Mouse (Mus musculus) brain, embryonic 18.5 days (tissue): Measurements from ENCODE around the gene Nek1.
"Not testable (repeated sequence)": the region's sequence is repeated elsewhere in the genome, so short reads cannot be mapped to it uniquely, and the experiment has no call there.

Experiments used
- DNase-seq: peaks from one replicate; pipeline ENCODE4 v3.0.0-alpha.2; 2012; ENCODE audit warnings: low read depth, low spot score

Nek1 gene

DNA sequence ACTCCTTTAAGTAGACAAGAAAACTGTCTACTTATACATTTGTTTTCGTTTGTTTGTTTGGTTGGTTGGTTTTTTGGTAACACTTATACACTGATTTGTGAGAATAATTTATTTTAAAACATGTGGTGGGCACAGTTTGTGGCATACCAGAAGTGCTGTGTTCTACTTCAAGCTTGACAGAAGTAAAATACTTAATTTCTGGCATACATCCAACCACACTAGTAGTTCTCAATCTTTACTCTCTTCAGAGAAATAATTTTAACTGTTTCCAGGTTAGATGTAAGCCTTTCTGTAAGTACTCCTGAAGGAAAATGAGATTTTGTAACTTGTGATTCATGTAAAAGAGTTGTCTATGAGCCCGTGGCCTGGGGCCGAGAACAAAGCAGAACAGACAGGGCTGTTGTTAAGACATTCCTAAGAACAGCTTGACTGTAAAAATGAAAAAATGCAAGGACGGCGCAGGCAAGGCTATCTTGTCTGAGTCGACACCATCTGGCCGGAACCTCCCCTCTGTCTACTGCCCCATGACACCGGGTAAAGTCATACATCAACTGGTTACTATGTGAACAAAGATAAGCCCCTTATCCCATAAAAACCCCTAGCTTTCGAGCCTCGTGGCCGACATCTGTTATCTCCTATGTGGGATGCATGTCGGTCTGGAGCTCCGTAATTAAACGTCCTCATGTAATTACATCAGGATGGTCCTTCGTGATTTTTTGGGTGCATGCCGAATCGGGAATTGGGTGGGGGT is 8.6 kb upstream of the Nek1 start:
- DNase-seq = not testable (repeated sequence)

GRCm38 (mm10) chr8:60992561-60992909 is 460 bp upstream of the Nek1 start:
- DNase-seq = no peak

- DNase-seq = no peak
Observed at GRCm38 (mm10) chr8:60993639-60993986, 618 bp downstream of the Nek1 start.

GRCm38 (mm10) chr8:60996468-60996867 is 3.5 kb downstream of the Nek1 start:
- DNase-seq = no peak

- DNase-seq = peak; percentile 10
Observed at GRCm38 (mm10) chr8:61041951-61042350, 49.0 kb downstream of the Nek1 start.

- DNase-seq = no peak
Observed at GRCm38 (mm10) chr8:61043874-61044273, 50.9 kb downstream of the Nek1 start.

DNA sequence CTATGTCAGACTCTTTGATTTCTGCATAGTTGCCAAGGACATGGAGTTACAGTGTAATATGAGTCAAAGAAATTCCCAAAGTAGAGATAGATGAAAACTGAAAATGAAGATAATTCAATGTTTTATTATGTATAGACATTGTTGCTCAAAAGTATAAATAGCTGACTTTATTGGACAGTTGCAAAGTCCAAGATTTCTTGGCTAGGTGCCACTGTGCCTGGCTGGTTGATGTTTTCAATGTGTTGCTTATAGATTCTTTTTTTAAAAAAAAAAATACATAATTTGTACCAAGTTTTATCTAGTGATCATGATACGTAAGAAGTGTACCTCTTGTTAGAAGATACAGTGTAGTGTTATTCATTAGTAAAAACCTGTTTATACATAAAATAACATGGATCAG is 53.8 kb downstream of the Nek1 start:
- no peak for DNase-seq

GRCm38 (mm10) chr8:61053017-61053416 is 60.0 kb downstream of the Nek1 start:
- DNase-seq = no peak

DNA sequence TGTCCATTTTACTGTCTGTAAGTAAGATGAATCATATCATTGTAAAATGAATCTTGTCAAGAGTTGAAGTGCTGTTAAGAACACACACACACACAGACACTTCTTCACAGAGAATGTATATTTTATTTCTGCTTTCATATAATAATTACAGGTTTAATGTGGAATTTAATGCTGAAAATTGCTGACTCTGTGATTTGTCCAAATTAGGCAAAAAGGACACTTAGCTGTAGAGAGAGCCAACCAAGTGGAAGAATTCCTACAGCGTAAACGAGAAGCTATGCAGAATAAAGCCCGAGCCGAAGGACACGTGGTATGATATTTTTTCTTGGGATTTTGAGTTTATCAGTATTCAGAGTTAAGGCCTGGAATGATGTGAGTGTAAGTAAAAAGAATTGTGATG is 61.3 kb downstream of the Nek1 start:
- no peak for DNase-seq

GRCm38 (mm10) chr8:61056997-61057396 is 64.0 kb downstream of the Nek1 start:
- no peak for DNase-seq

DNA sequence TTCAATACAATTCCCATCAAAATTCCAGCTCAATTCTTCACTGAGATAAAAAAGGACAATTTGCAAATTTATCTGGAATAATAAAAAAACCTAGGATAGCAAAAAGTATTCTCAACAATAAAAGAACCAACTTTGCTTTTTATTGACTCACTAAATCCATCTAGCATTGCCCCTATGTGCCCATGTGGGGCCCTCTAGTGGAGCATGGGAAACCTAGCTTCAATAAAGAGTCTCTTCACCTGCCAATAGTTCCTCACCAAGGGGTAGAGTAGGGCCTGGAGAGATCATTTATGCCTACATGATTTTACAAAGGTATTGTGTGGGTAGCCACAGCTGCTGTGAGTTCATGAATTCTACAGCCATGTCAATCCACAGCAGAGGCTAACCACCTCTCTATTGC is 66.1 kb downstream of the Nek1 start:
- DNase-seq = no peak

GRCm38 (mm10) chr8:61060412-61060811 is 67.4 kb downstream of the Nek1 start:
- DNase-seq = no peak

DNA sequence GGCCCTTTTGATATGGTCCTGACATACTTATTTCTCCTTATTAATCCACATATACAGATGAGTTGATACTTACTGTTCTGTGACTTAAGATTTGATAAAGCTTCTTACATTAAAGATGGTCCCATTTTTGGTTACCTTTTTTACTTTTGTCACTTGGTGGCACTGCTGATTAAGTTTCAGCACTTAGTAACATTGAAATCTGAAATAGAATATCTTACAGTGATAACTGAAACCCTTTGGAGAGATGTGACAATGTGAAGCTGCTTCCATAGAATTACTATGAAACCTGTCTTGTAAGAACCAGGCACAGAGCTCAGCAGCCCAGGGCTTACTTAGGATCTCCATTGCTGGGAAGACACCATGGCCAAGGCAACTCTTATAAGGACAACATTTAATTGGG is 82.1 kb downstream of the Nek1 start:
- peak; percentile 42 for DNase-seq

DNA sequence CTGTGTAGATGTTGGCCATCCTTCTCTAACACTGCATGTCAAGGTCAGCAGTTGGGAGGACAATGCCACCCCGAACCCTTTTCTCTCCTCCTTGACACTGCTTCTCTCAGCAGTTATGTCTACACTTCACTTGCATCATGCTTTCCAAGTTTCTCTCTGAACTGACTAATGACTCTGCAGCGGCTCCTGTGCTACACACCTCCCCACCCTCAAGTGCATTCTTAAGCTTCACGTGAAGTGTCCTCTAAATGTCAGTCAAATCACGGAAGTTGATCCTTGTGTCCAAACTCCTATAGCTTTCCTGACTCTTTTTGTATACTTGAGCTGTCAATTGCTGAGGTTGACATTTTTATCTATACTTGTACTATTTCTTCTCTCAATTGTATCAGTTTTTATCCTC is 117.5 kb downstream of the Nek1 start:
- DNase-seq = no peak

DNA sequence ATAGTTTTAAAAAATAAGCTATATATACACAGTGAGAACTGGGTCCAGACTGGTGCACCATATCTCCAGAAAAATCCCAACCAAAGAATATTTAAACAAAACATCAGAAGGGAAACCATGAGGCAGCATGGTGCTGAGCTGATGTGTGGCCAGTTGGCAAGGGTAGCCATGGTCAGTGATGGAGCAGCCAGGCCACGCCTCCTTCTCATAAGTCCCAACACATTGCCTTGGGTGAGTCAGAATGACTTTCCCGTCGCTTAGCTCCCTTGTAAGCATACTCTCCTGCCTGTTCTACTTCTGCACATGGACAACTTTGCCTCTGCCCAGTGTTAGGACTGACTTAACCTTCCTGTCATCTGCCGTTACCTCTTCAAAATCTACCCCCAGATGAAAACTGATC is 118.9 kb downstream of the Nek1 start:
- DNase-seq = no peak

DNA sequence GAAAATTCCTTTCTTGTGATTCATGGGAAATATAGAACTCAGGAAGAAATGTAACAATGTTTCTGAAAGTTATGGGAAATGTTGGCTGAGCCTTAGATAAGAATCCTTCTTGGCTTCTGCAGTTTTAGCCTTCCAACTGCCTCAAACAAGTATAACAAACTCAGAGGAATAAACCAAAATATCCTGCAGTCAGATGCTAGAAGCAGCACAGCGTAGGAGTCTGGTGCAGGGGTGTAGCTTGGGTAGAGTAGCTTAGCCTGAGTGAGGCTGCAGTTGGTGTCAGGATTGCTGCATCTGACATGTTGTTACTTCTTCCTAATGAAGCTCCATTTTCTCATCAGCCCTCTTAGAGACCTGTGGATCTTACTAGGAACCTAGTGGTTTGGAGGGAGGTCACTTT is 128.6 kb downstream of the Nek1 start:
- DNase-seq = no peak

DNA sequence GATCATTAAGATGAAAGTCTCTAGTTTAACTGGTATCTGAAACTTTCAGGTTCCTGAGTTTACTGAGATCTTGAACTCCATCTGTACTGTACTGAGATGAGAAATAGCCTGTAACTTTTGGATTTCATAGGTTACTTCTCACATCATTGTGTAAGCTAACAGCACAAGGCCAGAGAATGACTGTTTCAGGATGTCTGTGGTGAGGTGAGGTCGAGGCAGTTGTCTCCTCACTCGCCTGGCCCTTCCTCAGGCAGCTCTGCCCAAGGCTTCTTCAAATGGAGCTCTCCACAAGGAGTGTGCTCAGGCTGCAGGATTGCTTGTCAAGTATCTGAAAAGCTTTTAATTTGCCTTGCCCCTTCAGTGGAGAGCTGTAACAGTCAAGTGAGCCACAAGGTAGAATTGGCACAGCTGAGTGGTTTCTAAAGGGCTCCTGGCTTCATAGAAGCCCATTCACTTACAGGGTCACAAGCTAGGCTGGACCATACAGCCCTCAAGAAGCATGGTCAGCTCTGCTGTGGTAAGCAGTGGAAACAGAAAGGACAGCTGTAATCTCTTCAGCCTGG is 134.4 kb downstream of the Nek1 start:
- DNase-seq = no peak

DNA sequence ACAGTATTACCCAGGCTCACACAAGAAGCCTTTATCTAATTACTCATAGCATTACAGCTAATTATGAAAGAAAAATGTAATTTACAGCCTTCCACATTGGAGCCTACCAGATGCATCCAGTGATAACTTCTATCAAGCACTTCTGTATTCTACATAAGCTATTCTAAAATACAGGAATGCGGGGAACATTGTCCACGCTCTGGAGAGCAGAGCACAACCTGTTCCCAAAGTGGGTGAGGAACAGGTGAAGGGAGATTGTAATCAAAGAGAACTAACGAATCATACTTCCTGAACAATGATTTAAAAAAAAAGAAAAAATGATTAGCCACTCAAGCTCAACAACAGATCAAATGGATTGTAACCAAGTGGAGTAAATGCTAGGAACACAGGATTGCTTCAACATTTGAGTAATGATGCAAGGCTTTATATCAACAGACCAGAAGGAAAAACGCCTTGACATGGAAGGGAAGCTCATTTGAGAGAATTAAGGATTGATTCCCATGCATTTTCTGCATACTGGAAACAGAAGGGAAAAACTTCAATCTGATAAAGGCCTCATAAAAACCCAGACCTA is 139.7 kb downstream of the Nek1 start:
- no peak for DNase-seq

GRCm38 (mm10) chr8:61141869-61142268 is 148.9 kb downstream of the Nek1 start:
- no peak for DNase-seq

DNA sequence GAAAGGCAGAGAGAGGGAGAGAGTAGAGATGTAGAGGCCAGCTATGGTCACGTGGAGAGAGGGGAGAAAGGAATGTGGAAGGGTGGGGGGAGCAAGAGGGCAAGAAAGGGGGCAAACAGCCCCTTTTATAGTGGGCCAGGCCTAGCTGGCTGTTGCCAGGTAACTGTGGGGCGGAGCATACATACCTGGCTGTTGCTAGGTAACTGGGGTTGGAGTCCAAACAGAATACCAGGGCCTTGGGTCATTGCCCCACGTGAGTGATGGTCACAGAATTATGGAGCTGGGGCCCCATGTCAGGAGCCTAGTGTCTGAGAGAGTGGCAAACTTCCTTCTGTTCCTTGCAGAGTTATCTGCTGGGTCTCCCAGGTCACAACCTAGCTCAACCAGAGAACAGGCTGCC is 149.3 kb downstream of the Nek1 start:
- no peak for DNase-seq

DNA sequence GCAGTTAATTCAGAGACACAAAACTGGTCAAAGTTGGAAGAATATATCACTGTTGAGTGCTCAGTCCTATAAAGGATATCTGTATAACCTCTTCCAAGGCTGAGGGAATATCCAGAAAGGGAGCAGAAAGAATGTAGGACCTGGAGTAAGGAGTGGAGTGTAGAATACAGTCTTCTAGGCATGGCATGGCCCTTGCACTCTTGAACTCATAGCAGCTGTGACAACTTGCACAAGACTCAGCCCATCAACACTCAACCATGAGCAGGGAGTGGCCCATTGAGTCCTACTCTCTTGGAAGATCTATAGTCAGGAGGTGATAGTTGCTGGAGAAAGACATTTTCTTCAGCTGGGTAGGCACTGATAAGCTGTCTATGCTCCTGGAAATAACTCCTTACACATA is 149.8 kb downstream of the Nek1 start:
- no peak for DNase-seq

- DNase-seq = no peak
Observed at GRCm38 (mm10) chr8:61148728-61149127, 155.7 kb downstream of the Nek1 start.

- DNase-seq = no peak
Observed at GRCm38 (mm10) chr8:61150596-61150995, 157.6 kb downstream of the Nek1 start.

DNA sequence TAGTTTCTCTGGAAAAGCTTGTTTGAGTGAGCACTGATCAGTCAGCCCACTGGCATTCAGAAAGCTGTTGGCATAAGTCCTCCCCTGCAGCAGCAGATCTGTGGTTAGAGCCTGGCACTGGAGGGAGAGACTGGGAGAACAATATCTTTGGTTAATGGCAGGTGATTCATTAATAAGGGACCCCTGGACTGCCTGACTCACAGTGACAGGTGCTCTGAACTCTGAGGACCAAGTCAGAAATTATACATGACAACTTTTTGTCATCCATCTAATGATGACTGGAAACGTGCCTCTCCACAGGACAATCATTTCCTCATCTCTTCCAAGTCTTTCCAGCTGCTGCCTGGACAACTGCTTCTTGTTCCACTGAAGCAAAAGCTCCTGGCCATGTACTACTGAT is 163.4 kb downstream of the Nek1 start:
- DNase-seq = no peak
